Mouse (Mus musculus) forebrain, embryonic 15.5 days (tissue): Measurements from ENCODE around the gene Rpl19. TPM values are rescaled to one million over a fixed set of nuclear protein-coding genes. Genes with fewer than 3 reads are reported as not detected.

Source experiments
- ATAC-seq: fragments of 200-750 bp; cut with Nextera tagmentation; replicated peaks from 2 replicates; pipeline ENCODE4 v1.8.0; 2017; ENCODE audit warnings: mild to moderate bottlenecking, moderate TSS enrichment, moderate library complexity
- H3K27ac ChIP-seq: fragments of 300-500 bp; sonication (generic); replicated peaks from 2 replicates; pipeline ENCODE4 v1.5.1; 2015; ENCODE audit warnings: mild to moderate bottlenecking, inconsistent platforms
- H3K27me3 ChIP-seq: fragments of 300-500 bp; sonication (generic); 2 replicates; pipeline ENCODE4 v1.6.1; 2015; ENCODE audit warnings: inconsistent platforms
- H3K36me3 ChIP-seq: fragments of 300-500 bp; sonication (generic); 2 replicates; pipeline ENCODE4 v1.6.1; 2015; ENCODE audit warnings: mild to moderate bottlenecking, inconsistent platforms
- H3K4me1 ChIP-seq: fragments of 300-500 bp; sonication (generic); 2 replicates; pipeline ENCODE4 v1.6.1; 2015; ENCODE audit warnings: inconsistent platforms
- H3K4me2 ChIP-seq: fragments of 300-500 bp; sonication (generic); replicated peaks from 2 replicates; pipeline ENCODE4 v1.6.1; 2015; ENCODE audit warnings: mild to moderate bottlenecking, inconsistent platforms
- H3K4me3 ChIP-seq: fragments of 300-500 bp; sonication (generic); 2 replicates; pipeline ENCODE4 v1.5.1; 2015; ENCODE audit warnings: mild to moderate bottlenecking, inconsistent platforms
- H3K9ac ChIP-seq: fragments of 300-500 bp; sonication (generic); replicated peaks from 2 replicates; pipeline ENCODE4 v1.6.1; 2015; ENCODE audit warnings: mild to moderate bottlenecking, inconsistent platforms
- H3K9me3 ChIP-seq: fragments of 300-500 bp; sonication (generic); 2 replicates; pipeline ENCODE4 v1.6.1; 2016; ENCODE audit warnings: inconsistent platforms
- WGBS: fragments of 180-500 bp; shearing (Covaris S2); methylation state at CpG from one replicate; pipeline ENCODE4 v1.1.7; 2015; ENCODE audit warnings: mixed read lengths; 5-methylcytosine and 5-hydroxymethylcytosine counted together
- microRNA-seq: library from miRNA; unstranded; fragments of <30 nt; microRNA quantifications from one replicate; pipeline ENCODE4, GENCODE M21; 2016
- polyA plus RNA-seq: library from polyadenylated mRNA; unstranded; fragments of >200 nt; fragmentation: Nextera tagmentation; extraction: Ambion mirVana; gene quantifications from 2 replicates; pipeline ENCODE4 v1.2.1, GENCODE M21; 2015

Rpl19 gene
- polyA plus RNA-seq, 1 experiment from 2014 or later: 667 TPM

- H3K36me3 ChIP-seq: no peaks in the 10 kb centered on the region
- H3K4me3 ChIP-seq: no peak overlapping the region
- H3K27me3 ChIP-seq: no peaks in the 10 kb centered on the region
- H3K4me2 ChIP-seq: no peak overlapping the region
- 54% methylated on average over 6 of the region's 6 CpGs for WGBS
- H3K27ac ChIP-seq: no peak overlapping the region
- no peak for ATAC-seq
- peaks cover 12% of the 10 kb centered on the region; the same call in 1 of the 2 replicates for H3K4me1 ChIP-seq
- H3K9ac ChIP-seq: no peak overlapping the region
- no peaks in the 10 kb centered on the region for H3K9me3 ChIP-seq
Measured at GRCm38 (mm10) chr11:98061904-98062562, 35.5 kb downstream of the Rpl19 start.

GRCm38 (mm10) chr11:98066201-98066600, 39.7 kb downstream of the Rpl19 start:
- WGBS: 94% methylated on average over 12 of the region's 12 CpGs
- no peak for ATAC-seq
- H3K9ac ChIP-seq: no peak overlapping the region
- no peak overlapping the region for H3K4me2 ChIP-seq
- no peaks in the 10 kb centered on the region for H3K27me3 ChIP-seq
- no peak overlapping the region for H3K27ac ChIP-seq
- H3K4me3 ChIP-seq: no peak overlapping the region
- no peaks in the 10 kb centered on the region for H3K36me3 ChIP-seq
- no peaks in the 10 kb centered on the region for H3K9me3 ChIP-seq
- peaks cover 4% of the 10 kb centered on the region; the same call in 1 of the 2 replicates for H3K4me1 ChIP-seq

- Histone ChIP-seq H3K9me3 (no peaks in the 10 kb centered on the region), H3K4me1 (peaks cover 1% of the 10 kb centered on the region; the same call in 1 of the 2 replicates), H3K9ac (no peak overlapping the region), H3K36me3 (no peaks in the 10 kb centered on the region), H3K4me3 (no peak overlapping the region), H3K27me3 (no peaks in the 10 kb centered on the region), H3K4me2 (no peak overlapping the region), H3K27ac (no peak overlapping the region)
- ATAC-seq: no peak
- 96% methylated on average over 21 of the region's 21 CpGs for WGBS
Measured at GRCm38 (mm10) chr11:98067255-98067654, 40.7 kb downstream of the Rpl19 start.

- no peak overlapping the region for H3K9ac ChIP-seq
- 94% methylated on average over 4 of the region's 4 CpGs for WGBS
- H3K4me3 ChIP-seq: no peak overlapping the region
- H3K4me1 ChIP-seq: 0 out of 2 replicates have a peak, but pooled peaks cover 2% of the 10 kb centered on the region
- H3K4me2 ChIP-seq: no peak overlapping the region
- no peaks in the 10 kb centered on the region for H3K9me3 ChIP-seq
- no peak overlapping the region for H3K27ac ChIP-seq
- H3K36me3 ChIP-seq: no peaks in the 10 kb centered on the region
- no peak for ATAC-seq
- H3K27me3 ChIP-seq: no peaks in the 10 kb centered on the region
Measured at GRCm38 (mm10) chr11:98073442-98073841, 46.9 kb downstream of the Rpl19 start.

DNA sequence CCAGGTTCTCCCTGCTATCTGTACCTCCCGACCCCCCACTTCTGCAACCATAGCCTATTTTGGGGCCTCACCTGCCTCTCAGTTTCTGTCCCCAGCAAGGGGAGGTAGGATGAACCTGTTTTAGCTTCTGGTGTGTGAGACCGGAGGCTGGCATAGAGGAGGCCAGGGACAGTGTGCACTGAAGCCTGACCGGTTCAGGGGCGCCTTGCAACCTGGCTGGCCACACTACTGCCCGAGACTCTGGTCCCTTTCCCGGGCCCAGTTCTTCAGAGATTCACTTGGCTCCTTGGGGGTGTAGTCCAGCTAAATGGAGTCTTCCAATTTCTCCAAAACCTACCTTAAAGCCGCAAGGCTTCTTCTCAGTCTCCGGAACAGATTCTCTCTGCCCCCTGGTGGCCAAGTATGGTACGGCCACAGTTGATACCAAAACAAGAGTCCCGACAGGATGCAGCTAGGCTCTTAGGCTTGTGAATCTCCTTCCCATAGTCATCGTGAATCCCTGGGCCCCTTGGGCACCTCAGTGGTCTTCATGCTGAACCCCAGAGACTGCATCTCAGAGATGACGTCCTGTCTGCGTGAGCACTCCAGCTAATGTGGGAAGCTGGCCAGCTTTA, 48.8 kb downstream of the Rpl19 start:
- ATAC-seq: 0 out of 2 replicates have a peak, but pooled peaks have one; percentile 19
- Histone ChIP-seq H3K9me3 (no peaks in the 10 kb centered on the region), H3K27me3 (no peaks in the 10 kb centered on the region), H3K36me3 (no peaks in the 10 kb centered on the region), H3K4me2 (no peak overlapping the region), H3K9ac (no peak overlapping the region), H3K4me3 (no peak overlapping the region), H3K27ac (no peak overlapping the region), H3K4me1 (0 out of 2 replicates have a peak, but pooled peaks cover 2% of the 10 kb centered on the region)
- 17% methylated on average over 13 of the region's 13 CpGs for WGBS

GRCm38 (mm10) chr11:98077086-98077485, 50.6 kb downstream of the Rpl19 start:
- Histone ChIP-seq H3K4me1 (0 out of 2 replicates have a peak, but pooled peaks cover 2% of the 10 kb centered on the region), H3K4me2 (no peak overlapping the region), H3K4me3 (no peak overlapping the region), H3K27me3 (no peaks in the 10 kb centered on the region), H3K9ac (no peak overlapping the region), H3K36me3 (0 out of 2 replicates have a peak, but pooled peaks cover 1% of the 10 kb centered on the region), H3K9me3 (no peaks in the 10 kb centered on the region), H3K27ac (no peak overlapping the region)
- no peak for ATAC-seq
- 85% methylated on average over 8 of the region's 8 CpGs for WGBS

Small RNA genes lying within 50 kb of the gene (microRNA-seq; reads per million reads assigned to microRNA genes)
- not detected for gene Gm27597

Other genes starting within 250 kb of the Rpl19 start
- 327 and 370 TPM in 2 replicates for gene Rpl23, start 244.3 kb upstream of the Rpl19 start, polyA plus RNA-seq
- 129 and 132 TPM in 2 replicates for gene Lasp1, start 227.7 kb upstream of the Rpl19 start, polyA plus RNA-seq
- 17.8 and 21.0 TPM in 2 replicates for gene B230217C12Rik, start 185.9 kb upstream of the Rpl19 start, polyA plus RNA-seq
- 0.67 and 1.0 TPM in 2 replicates for gene Fbxo47, start 142.6 kb upstream of the Rpl19 start, polyA plus RNA-seq
- 0.65 and 0.89 TPM in 2 replicates for gene Plxdc1, start 40.3 kb upstream of the Rpl19 start, polyA plus RNA-seq
- 6.9 and 7.0 TPM in 2 replicates for gene Arl5c, start 30.5 kb upstream of the Rpl19 start, polyA plus RNA-seq
- gene Cacnb1, start 3.7 kb upstream of the Rpl19 start, polyA plus RNA-seq: 40.7 and 41.5 TPM in 2 replicates
- 2.9 and 3.2 TPM in 2 replicates for gene Stac2, start 26.8 kb downstream of the Rpl19 start, polyA plus RNA-seq
- 38.4 and 42.0 TPM in 2 replicates for gene Fbxl20, start 123.7 kb downstream of the Rpl19 start, polyA plus RNA-seq
- 70.0 and 75.0 TPM in 2 replicates for gene Med1, start 166.6 kb downstream of the Rpl19 start, polyA plus RNA-seq
- gene Cdk12, start 176.3 kb downstream of the Rpl19 start, polyA plus RNA-seq: 13.6 and 15.8 TPM in 2 replicates